Mouse (Mus musculus) gastrocnemius, adult 2 months (tissue): ENCODE results near the gene Zc3hav1l. TPM values are rescaled to one million over a fixed set of nuclear protein-coding genes. Genes with fewer than 3 reads are reported as not detected.

Source experiments
- DNase-seq: peaks from one replicate; pipeline ENCODE4 v3.0.0; 2022
- H3K27ac ChIP-seq: fragments of 200-600 bp; 2 replicates; pipeline ENCODE4 v1.8.1; 2022; ENCODE audit warnings: mild to moderate bottlenecking
- H3K4me3 ChIP-seq: fragments of 200-600 bp; 2 replicates; pipeline ENCODE4 v1.8.1; 2022; ENCODE audit warnings: mild to moderate bottlenecking, moderate library complexity
- CTCF ChIP-seq: fragments of 200-600 bp; IDR thresholded peaks from 2 replicates; pipeline ENCODE4 v1.8.1; 2022; ENCODE audit warnings: antibody characterized with exemption, mild to moderate bottlenecking, moderate library complexity
- intact Hi-C: fragments of 180-260 bp; cut with DNase I; formaldehyde crosslinking; loops from one replicate; pipeline ENCODE4 v1.15.1; 2025
- long read RNA-seq, 2 experiments: library from polyadenylated mRNA; stranded (forward); transcript quantifications; one replicate each; pipeline ENCODE4 v2.0.0; 2021
- total RNA-seq, 2 experiments: library from RNA; stranded (reverse); gene quantifications; 2 replicates each; pipeline ENCODE4 v1.2.3; 2021

Gene Zc3hav1l
- under 1 TPM; 0.31 to 0.61 TPM for total RNA-seq
- long read RNA-seq, experiment 1 = 0 reads
- long read RNA-seq, experiment 2 = 0 reads

DNA sequence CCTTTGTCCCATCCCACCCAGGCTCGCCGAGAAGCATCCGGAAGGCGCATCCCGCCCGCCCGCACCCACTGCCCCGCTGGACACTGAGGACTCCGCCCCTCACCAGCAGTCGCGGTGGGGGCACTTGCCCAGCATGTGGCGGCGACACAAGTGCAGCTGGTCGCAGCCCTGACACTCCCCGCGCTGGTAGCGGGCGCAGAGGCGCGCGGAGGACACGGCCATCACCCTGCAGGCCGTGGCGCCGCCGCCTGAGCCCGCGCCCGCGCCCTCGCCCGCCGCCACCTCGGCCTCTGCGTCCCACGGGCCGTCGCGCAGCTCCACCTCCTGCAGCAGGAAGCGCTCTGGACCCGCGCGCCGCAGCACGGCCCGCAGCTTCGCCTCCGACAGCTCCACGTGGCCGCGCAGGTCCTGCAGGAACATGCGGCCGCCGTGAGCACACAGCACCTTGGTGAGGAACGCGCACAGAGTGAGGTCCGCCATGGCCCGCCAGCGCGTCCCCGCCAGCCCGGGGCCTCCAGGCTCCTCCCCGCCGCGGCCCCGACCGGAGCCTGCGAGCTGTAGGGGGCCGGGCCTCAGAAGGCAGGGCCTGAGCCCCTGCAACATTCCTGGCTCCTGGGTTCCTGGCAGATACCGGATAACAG is at the start of gene Zc3hav1l:
Gene Zc3hav1l, minus strand, starts transcription at position 499 of the 641 bp plus-strand sequence.
- peak within 1 kb of the TSS; percentile 80 for H3K27ac ChIP-seq
- DNase-seq = peak; percentile 77
- TF ChIP-seq CTCF = no peak
- intact Hi-C loops = no loop called here
- H3K4me3 ChIP-seq = peak within 1 kb of the TSS; percentile 79

- no peak overlapping the region for H3K27ac ChIP-seq
- no peak for DNase-seq
- intact Hi-C loops = no loop called here
- no peak overlapping the region for H3K4me3 ChIP-seq
- TF ChIP-seq CTCF = no peak
Measured at GRCm38 (mm10) chr6:38347875-38348274, 48.8 kb upstream of the Zc3hav1l start.

- H3K4me3 ChIP-seq = peak overlapping the region; percentile 30; the same call in 1 of the 2 replicates
- peak overlapping the region; percentile 43 for H3K27ac ChIP-seq
- intact Hi-C loops = no loop called here
- peak; percentile 69 for DNase-seq
- no peak for TF ChIP-seq CTCF
Measured at GRCm38 (mm10) chr6:38345796-38346195, 46.7 kb upstream of the Zc3hav1l start.

DNA sequence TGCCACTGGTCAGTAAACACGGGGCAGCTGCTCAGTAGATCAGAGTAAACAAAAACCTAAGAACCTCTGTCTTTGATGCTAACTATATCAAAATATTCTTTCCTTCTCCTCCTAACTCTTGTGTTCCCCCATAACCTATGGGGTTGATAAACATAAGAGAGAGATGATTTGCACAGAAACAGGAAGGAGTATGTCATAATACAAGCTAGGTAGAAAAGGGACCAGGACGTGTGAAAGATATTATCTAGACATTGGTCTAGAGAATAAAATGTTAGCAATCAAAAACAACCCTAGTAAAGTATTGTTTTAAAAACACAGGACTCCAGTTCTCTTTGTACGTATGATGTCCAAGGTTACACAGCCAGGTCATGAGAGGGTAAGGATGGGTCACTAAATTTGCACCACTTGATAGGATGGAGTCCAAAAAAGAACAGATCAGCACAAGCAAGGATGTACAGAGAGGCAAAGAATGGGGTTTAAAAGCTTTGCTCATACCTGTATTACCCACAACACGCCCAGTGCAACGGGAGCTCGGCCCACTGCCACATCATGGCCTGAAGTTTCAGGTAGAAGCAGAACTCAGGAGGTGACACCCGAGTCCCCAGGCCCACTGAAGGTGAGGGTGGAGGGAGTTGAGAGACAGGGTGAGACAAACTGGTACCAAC is 45.1 kb upstream of the Zc3hav1l start:
- intact Hi-C loops = no loop called here
- no peak for TF ChIP-seq CTCF
- Histone ChIP-seq H3K27ac (no peak overlapping the region), H3K4me3 (no peak overlapping the region)
- DNase-seq = no peak

DNA sequence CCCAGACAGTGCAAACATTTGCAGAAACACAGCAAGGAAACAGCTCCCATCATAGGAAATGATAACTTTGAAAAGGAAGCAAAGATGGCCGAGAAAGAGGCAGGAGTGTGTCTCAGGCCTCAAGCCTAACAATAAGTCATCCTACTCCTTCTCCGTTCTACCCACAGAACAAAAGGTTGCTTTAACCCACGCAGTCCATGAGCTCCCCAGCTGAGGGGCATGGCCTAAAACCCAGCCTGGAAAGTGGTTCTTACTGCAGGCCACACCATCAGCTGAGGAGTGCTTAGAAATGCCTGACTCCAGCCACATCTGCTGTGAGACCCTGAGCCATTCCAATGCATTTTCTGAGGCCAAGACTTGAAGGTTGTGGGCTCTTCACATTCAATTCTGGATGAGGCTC is 44.5 kb upstream of the Zc3hav1l start:
- Histone ChIP-seq H3K4me3 (no peak overlapping the region), H3K27ac (no peak overlapping the region)
- intact Hi-C loops = no loop called here
- TF ChIP-seq CTCF = no peak
- DNase-seq = no peak

DNA sequence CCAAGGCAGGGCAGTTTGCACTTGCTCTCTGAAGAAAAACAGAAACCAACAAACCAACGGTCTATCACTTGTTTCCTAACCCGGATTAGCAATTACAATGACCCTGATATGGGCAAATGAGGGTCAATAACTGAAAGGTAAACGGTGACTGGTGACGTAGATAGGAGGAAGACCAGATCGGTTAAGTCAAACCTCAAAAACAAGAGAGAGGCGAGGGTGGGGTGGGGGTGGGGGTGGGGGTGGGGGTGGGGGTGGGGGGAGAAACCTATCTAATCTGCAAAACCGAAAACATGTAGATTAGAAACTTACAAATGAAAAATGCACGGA is 43.6 kb upstream of the Zc3hav1l start:
- no peak overlapping the region for H3K27ac ChIP-seq
- intact Hi-C loops = no loop called here
- no peak for TF ChIP-seq CTCF
- DNase-seq = no peak
- H3K4me3 ChIP-seq = no peak overlapping the region

DNA sequence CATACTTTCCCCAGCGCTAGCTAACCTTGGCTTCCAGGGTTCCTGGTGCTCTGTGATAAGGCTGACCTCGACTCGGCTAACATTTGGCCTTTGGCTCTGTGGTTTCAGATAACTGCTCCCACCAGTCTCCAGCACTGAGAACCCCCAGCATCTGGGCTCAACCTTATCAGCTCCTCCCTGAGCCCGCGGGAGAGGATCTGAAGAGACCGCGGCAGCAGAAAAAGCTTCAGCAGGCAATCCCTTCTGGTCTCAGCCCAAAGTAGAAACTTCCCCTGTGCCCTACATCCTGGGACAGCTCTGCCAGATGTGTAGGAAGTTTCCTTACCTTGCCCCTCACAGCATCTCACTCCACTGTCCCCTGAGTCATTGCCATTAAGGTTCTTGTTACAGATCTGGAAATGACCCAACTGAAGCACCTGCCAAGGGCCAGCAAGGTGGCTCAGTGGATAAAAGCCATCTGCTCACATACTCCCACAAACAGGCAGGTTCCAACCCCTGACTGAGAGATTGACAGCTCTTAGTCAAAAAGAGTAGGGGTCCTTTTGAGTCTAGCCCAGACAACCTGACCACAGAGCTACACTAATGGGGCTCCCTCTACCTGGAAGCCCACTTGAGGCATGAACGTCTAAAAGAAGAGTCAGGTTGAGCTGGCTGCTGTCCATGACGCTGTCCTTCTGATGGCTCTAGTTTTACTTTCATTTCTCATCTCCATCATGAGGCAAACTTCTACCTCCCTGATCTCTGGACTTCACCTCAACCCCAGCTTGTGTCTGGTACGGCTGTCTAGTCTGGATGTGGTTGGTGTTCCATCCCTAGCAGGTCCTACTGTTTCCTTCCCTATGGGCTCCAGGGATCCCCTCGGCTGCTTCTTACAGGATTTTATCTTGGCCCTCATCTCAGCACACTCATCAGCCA is 42.9 kb upstream of the Zc3hav1l start:
- intact Hi-C loops = no loop called here
- Histone ChIP-seq H3K27ac (0 out of 2 replicates have a peak overlapping the region, but pooled peaks have one; percentile 13), H3K4me3 (peak overlapping the region; percentile 40; the same call in 1 of the 2 replicates)
- no peak for DNase-seq
- TF ChIP-seq CTCF = no peak

GRCm38 (mm10) chr6:38339078-38339477 is 40.0 kb upstream of the Zc3hav1l start:
- no peak for TF ChIP-seq CTCF
- Histone ChIP-seq H3K4me3 (no peak overlapping the region), H3K27ac (no peak overlapping the region)
- intact Hi-C loops = no loop called here
- no peak for DNase-seq

DNA sequence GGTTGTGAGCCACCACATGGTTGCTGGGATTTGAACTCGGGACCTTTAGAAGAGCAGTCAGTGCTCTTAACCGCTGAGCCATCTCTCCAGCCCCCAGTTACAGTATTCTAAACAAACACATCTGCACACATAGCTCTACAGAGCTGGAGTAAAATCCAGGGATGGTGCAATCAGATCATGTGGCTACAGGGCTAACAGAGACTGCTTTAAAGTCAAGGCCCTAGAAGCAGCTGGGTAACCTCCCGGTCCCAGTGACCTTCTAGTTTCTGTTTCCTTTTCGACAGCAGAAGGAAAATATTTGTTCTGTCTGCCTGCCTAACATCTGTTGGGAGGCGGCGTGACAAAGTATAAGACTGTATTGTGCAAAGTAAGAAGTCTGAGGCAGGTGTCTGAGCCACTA is 38.9 kb upstream of the Zc3hav1l start:
- intact Hi-C loops = no loop called here
- TF ChIP-seq CTCF = no peak
- Histone ChIP-seq H3K4me3 (no peak overlapping the region), H3K27ac (no peak overlapping the region)
- no peak for DNase-seq

DNA sequence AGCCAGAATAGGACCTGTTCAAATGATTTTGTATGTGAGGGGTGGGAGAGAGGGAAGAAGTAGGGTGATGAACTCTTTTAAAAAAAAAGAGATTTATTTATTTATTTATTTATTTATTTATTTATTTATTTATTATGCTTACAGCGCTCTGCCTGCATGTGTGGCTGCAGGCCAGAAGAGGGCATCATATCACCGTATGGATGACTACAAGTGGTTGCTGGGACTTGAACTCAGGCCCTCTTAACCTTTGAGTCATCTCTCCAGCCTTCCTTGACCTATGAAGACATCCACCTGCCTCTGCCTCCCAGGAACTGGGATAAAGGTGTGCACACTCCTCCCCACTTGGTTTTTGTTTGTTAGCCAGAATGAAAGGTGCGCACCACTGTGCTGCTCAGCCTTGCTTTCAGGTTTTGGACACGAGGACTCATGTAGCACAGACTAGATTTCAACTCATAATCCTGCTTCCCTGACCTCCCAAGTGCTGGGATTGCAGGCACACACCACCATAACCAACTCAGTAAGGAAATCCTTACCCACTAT is 38.2 kb upstream of the Zc3hav1l start:
- H3K27ac ChIP-seq = no peak overlapping the region
- DNase-seq = no peak
- intact Hi-C loops = no loop called here
- peak; percentile 16; the same call in 1 of the 2 replicates for TF ChIP-seq CTCF
- H3K4me3 ChIP-seq = no peak overlapping the region

DNA sequence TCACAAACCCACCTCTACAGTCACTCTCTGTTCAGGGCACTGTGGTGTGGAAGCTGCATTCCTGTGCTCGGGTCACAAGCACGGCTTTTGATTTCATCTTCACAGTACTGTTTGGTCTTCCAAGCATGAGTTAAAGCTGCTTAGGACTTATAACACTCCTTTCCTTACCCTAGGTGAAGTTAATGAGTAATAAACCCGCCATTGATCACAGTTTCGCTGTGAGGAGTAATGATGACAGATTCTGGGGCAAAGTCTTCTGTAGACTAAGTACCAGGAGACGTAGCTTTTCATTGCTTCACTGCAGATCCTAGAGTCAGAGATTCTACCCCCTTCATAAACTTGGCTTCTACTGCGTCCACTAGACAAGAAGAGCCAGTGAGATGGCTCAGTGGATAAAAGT is 36.2 kb upstream of the Zc3hav1l start:
- no peak for TF ChIP-seq CTCF
- no peak overlapping the region for H3K27ac ChIP-seq
- no peak overlapping the region for H3K4me3 ChIP-seq
- intact Hi-C loops = no loop called here
- DNase-seq = no peak

- DNase-seq = peak; percentile 30
- intact Hi-C loops = no loop called here
- no peak overlapping the region for H3K27ac ChIP-seq
- TF ChIP-seq CTCF = peak; percentile 64
- H3K4me3 ChIP-seq = no peak overlapping the region
Measured at GRCm38 (mm10) chr6:38326596-38326995, 27.5 kb upstream of the Zc3hav1l start.

- no peak overlapping the region for H3K4me3 ChIP-seq
- no peak overlapping the region for H3K27ac ChIP-seq
- TF ChIP-seq CTCF = no peak
- DNase-seq = no peak
- intact Hi-C loops = no loop called here
Measured at GRCm38 (mm10) chr6:38320621-38321020, 21.6 kb upstream of the Zc3hav1l start.
